Mouse (Mus musculus) midbrain, postnatal 0 days (tissue): ENCODE data around the gene Clcnka. TPM values are rescaled to one million over a fixed set of nuclear protein-coding genes. Genes with fewer than 3 reads are reported as not detected.

ENCODE experiments used
- ATAC-seq: fragments of 200-750 bp; cut with Nextera tagmentation; 2 replicates; pipeline ENCODE4 v1.8.0; 2017; ENCODE audit warnings: moderate number of reproducible peaks, mild to moderate bottlenecking, moderate TSS enrichment, moderate library complexity; ENCODE audit not compliant: low FRiP score
- DNase-seq: peaks from one replicate; pipeline ENCODE4 v3.0.0-alpha.2; 2015; ENCODE audit warnings: low spot score
- H3K27ac ChIP-seq: fragments of 300-500 bp; sonication (generic); 2 replicates; pipeline ENCODE4 v1.5.1; 2014; ENCODE audit warnings: low read depth, mild to moderate bottlenecking, low read length, mixed read lengths
- H3K27me3 ChIP-seq: fragments of 300-500 bp; sonication (generic); 2 replicates; pipeline ENCODE4 v1.6.1; 2014; ENCODE audit warnings: low read length, control low read depth, mixed read lengths; ENCODE audit not compliant: insufficient read depth
- H3K36me3 ChIP-seq: fragments of 300-500 bp; sonication (generic); 2 replicates; pipeline ENCODE4 v1.6.1; 2014; ENCODE audit warnings: low read length, control low read depth, mixed read lengths; ENCODE audit not compliant: insufficient read depth
- H3K4me1 ChIP-seq: fragments of 300-500 bp; sonication (generic); 2 replicates; pipeline ENCODE4 v1.6.1; 2014; ENCODE audit warnings: mild to moderate bottlenecking, control low read depth, antibody characterized with exemption, low read length, mixed read lengths; ENCODE audit not compliant: insufficient read depth
- H3K4me2 ChIP-seq: fragments of 300-500 bp; sonication (generic); 2 replicates; pipeline ENCODE4 v1.6.1; 2014; ENCODE audit warnings: low read depth, mild to moderate bottlenecking, low read length, mixed read lengths; ENCODE audit not compliant: poor library complexity, severe bottlenecking
- H3K4me3 ChIP-seq: fragments of 300-500 bp; sonication (generic); 2 replicates; pipeline ENCODE4 v1.5.1; 2014; ENCODE audit warnings: low read depth, mild to moderate bottlenecking, low read length, moderate library complexity
- H3K9ac ChIP-seq: fragments of 300-500 bp; sonication (generic); replicated peaks from 2 replicates; pipeline ENCODE4 v1.6.1; 2014; ENCODE audit warnings: mild to moderate bottlenecking, low read length, moderate library complexity, mixed read lengths; ENCODE audit not compliant: poor library complexity, severe bottlenecking
- H3K9me3 ChIP-seq: fragments of 300-500 bp; sonication (generic); 2 replicates; pipeline ENCODE4 v1.6.1; 2016; ENCODE audit warnings: low read length, control low read depth
- CTCF ChIP-seq: IDR thresholded peaks from 2 replicates; pipeline ENCODE4 v1.5.1; 2016; ENCODE audit warnings: antibody characterized with exemption, mild to moderate bottlenecking
- WGBS: fragments of 180-500 bp; shearing (Covaris S2); extraction: QIAGEN DNeasy Blood & Tissue Kit; methylation state at CpG from one replicate; pipeline ENCODE4 v1.1.7; 2014; 5-methylcytosine and 5-hydroxymethylcytosine counted together
- polyA plus RNA-seq: library from polyadenylated mRNA; unstranded; fragments of >200 nt; fragmentation: Nextera tagmentation; extraction: Ambion mirVana; gene quantifications from 2 replicates; pipeline ENCODE4 v1.2.1, GENCODE M21; 2015
- total RNA-seq: library from RNA; depleted of rRNA; stranded (reverse); fragments of >200 nt; gene quantifications from 2 replicates; pipeline ENCODE4 v1.2.3, GENCODE M21; 2014; rRNA removed

Gene Clcnka
- total RNA-seq (not detected in 2 replicates), polyA plus RNA-seq (0.07 and 0.12 TPM in 2 replicates)

DNA sequence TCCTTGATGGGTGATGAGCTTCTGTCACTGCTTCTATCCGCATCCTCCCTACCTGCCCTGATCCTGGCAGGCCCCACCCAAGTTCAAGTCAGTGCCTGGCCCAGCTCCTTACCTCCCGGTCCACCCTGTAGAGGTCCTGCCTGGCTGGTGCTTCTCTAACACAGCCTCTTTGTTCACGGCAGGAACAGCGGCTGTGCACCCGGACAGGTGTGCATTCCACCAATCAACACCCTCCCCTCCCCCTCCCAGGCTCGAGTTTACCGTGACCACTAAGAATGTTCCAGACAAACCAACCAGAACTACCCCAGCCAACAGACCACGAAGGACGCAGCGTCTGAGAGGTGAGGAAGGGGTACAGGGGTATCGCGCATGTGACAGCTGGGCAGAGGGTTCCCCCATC is at the start of gene Clcnka:
Gene Clcnka (minus strand): TSS at position 180 of the 400 bp plus-strand sequence.
- Histone ChIP-seq H3K4me2 (no peak within 1 kb of the TSS), H3K27me3 (no peaks in the 10 kb centered on the region), H3K36me3 (no peaks in the 10 kb centered on the region), H3K27ac (no peak within 1 kb of the TSS), H3K4me3 (no peak within 1 kb of the TSS), H3K4me1 (no peaks in the 10 kb centered on the region), H3K9me3 (no peaks in the 10 kb centered on the region), H3K9ac (no peak within 1 kb of the TSS)
- ATAC-seq, result no peak
- TF ChIP-seq CTCF, result no peak
- 65% methylated on average over 12 of the region's 12 CpGs for WGBS
- no peak for DNase-seq

DNA sequence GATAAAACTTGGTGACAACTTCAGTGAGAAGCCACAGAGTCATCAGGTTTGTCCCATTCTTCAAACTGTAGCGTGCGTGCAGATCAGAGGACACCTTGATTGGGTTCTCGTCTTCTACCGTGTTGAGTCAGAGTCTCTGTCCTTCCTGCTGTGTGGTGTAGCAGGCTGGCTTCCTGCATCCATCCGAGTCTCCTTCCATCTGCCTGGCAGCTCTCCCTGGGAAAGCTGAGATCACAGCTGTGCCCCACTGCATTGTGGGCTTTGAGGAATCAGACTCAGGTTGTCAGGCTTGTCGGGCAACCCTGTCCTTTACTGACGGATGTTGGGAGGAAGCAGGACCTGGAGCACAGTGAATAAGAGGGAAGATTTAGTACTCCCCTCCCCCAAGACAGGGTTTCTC is 47.7 kb upstream of the Clcnka start:
- Histone ChIP-seq H3K27me3 (no peaks in the 10 kb centered on the region), H3K4me3 (no peak overlapping the region), H3K9me3 (no peaks in the 10 kb centered on the region), H3K4me2 (no peak overlapping the region), H3K9ac (no peak overlapping the region), H3K4me1 (0 out of 2 replicates have a peak, but pooled peaks cover 7% of the 10 kb centered on the region), H3K27ac (no peak overlapping the region), H3K36me3 (peaks cover 26% of the 10 kb centered on the region)
- 79% methylated on average over 7 of the region's 7 CpGs for WGBS
- DNase-seq, result no peak
- TF ChIP-seq CTCF, result no peak
- ATAC-seq, result no peak

DNA sequence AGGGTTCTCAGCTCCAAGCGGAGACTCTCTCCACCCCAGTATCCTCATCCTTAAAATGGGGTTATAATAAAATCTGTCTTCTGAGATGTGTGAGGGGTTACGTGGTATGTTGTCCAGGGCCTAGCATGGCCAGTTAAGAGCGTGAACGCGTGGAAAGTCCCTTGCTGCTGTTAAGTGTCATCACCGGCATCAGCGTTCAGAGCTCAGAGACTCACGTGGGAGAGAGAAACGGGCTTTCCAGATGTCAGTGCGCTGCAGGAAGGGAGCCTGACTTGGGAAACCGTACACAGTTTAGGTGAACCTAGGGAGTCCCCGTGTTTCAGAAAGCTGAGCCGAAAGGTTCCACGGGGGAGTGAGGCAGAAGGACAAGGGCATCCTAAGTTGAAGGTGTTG is 46.8 kb upstream of the Clcnka start:
- Histone ChIP-seq H3K36me3 (peaks cover 26% of the 10 kb centered on the region), H3K27me3 (no peaks in the 10 kb centered on the region), H3K9me3 (no peaks in the 10 kb centered on the region), H3K4me1 (0 out of 2 replicates have a peak, but pooled peaks cover 7% of the 10 kb centered on the region), H3K4me2 (peak overlapping the region; percentile 88), H3K9ac (peak overlapping the region; percentile 92), H3K4me3 (peak overlapping the region; percentile 99), H3K27ac (peak overlapping the region; percentile 83; the same call in 1 of the 2 replicates)
- no peak for TF ChIP-seq CTCF
- WGBS, result 11% methylated on average over 14 of the region's 14 CpGs
- DNase-seq (no peak), ATAC-seq (no peak)

DNA sequence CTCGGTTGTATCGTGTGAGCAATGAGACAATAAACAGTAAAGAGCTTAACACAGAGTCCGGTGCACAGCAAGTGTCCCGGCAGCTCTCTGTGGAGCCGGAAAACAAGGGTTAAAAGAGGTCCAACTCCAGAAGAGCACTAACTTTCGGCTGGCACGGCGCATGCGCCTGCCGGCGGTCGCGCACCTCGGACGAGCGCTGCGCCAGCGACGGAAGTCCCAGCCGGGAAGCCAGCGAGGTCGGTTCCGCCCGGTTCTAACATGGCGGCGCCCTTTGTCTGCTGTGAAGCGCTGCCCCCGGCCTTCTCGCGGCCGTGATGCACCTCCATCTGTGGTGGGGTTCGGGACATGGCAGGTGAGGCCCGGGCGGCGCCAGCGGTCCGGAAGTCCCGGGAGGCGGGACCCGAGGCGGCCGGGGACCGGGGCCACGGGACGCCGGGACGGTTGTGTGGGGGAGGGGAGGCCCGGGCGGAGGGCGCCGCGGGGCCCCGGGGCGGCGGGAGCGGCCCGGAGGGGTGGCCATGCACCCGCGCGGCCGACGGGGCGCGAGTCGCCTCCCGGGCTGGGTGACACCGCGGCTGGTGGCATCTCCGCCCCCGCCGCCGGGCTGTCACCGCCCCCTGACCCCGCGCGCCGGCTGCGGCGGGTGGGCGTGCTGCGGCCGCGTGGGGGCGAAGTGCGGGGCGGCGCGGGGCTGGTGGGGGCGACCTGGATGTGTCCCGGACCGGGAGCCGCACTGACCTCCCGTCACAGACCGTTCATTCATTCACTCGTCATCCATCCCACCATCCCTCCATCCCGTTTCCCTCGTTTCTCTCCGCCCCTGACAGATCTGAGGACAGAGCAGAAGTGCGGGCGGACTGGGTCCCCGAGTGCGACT is 46.2 kb upstream of the Clcnka start, which contains the start of gene Zbtb17:
Gene Zbtb17 (plus strand): TSS at position 204 of the 877 bp plus-strand sequence.
- Histone ChIP-seq H3K9ac (peak within 1 kb of the TSS; percentile 92), H3K27me3 (no peaks in the 10 kb centered on the region), H3K4me2 (peak within 1 kb of the TSS; percentile 88), H3K4me1 (0 out of 2 replicates have a peak, but pooled peaks cover 7% of the 10 kb centered on the region), H3K4me3 (peak within 1 kb of the TSS; percentile 99), H3K9me3 (no peaks in the 10 kb centered on the region), H3K36me3 (peaks cover 25% of the 10 kb centered on the region), H3K27ac (peak within 1 kb of the TSS; percentile 83)
- DNase-seq, result peak; percentile 96
- under 1% methylated on average over 69 of the region's 102 CpGs for WGBS
- peak; percentile 89 for ATAC-seq
- no peak for TF ChIP-seq CTCF

DNA sequence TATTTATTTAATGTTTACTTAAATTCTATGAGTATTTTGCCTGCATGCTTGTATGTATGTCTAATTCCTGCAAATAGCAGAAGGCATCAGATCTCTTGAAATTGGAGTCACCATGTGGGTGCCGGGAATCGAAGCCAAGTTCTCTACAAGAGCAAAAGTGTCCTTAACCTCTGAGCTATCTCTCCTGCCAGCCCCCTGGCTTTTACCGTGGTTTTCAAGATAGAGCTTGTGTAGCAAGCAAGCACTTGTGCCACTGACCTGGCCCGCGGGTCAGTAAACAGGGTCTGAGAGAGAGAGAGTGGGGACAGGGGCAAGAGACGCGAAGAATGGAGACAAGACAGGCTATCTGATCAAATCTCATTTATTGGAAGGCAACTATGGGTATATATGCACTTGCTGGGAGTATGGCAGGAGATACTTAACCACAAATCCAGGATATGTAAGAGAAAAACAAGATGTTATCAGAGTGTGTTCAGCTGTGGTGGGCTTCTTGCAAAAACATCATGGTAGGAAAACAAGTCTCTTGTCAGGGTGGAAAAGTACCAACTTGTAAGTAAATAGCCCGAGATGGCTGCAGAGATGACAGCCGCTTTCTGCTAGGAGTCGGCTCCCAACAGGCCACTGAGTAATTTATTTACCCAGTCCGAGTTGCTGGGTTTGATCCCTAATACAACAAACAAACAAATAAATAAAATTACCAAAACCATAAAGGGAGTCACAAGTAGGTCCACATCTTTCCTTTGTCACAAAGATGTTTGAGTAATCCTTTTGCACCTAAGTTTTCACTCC is 45.3 kb upstream of the Clcnka start:
- DNase-seq, result no peak
- Histone ChIP-seq H3K4me1 (0 out of 2 replicates have a peak, but pooled peaks cover 7% of the 10 kb centered on the region), H3K36me3 (peaks cover 17% of the 10 kb centered on the region), H3K27me3 (no peaks in the 10 kb centered on the region), H3K9me3 (no peaks in the 10 kb centered on the region), H3K4me3 (peak overlapping the region; percentile 99), H3K27ac (no peak overlapping the region), H3K4me2 (peak overlapping the region; percentile 88), H3K9ac (peak overlapping the region; percentile 92; the same call in 1 of the 2 replicates)
- whole genome bisulfite sequencing, result 51% methylated on average over 11 of the region's 11 CpGs
- no peak for TF ChIP-seq CTCF
- no peak for ATAC-seq
